Mouse (Mus musculus) adrenal gland, postnatal 36 days (tissue): ENCODE results near the gene Klk1b9. TPM values are rescaled to one million over a fixed set of nuclear protein-coding genes. Genes with fewer than 3 reads are reported as not detected.

Source experiments
- total RNA-seq, 2 experiments: library from RNA; stranded (reverse); gene quantifications; 2 replicates each; pipeline ENCODE4 v1.2.3; 2021

The Klk1b9 gene
- total RNA-seq, 2 experiments from 2014 or later, result not detected

Other genes starting within 250 kb of the Klk1b9 start
- gene Klk12, start 207.2 kb upstream of the Klk1b9 start, total RNA-seq, result not detected
- gene Klk11, start 201.5 kb upstream of the Klk1b9 start, total RNA-seq, result not detected
- gene Klk10, start 195.0 kb upstream of the Klk1b9 start, total RNA-seq, result under 1 TPM; 0.23 to 0.33 TPM
- not detected for gene Klk9, start 184.2 kb upstream of the Klk1b9 start, total RNA-seq
- gene Klk8, start 178.5 kb upstream of the Klk1b9 start, total RNA-seq, result 1 to 10 TPM; 1.1 to 2.3 TPM
- not detected for gene Klk7, start 164.8 kb upstream of the Klk1b9 start, total RNA-seq
- not detected for gene Klk6, start 151.6 kb upstream of the Klk1b9 start, total RNA-seq
- gene Klk5, start 134.1 kb upstream of the Klk1b9 start, total RNA-seq, result not detected
- not detected for gene Klk4, start 94.9 kb upstream of the Klk1b9 start, total RNA-seq
- gene Klk15, start 42.3 kb upstream of the Klk1b9 start, total RNA-seq, result not detected
- not detected for gene Klk1b8, start 25.4 kb upstream of the Klk1b9 start, total RNA-seq
- gene Klk1b1, start 9.3 kb upstream of the Klk1b9 start, total RNA-seq, result not detected
- not detected for gene Klk1b11, start 19.8 kb downstream of the Klk1b9 start, total RNA-seq
- gene Klk1b26, start 36.1 kb downstream of the Klk1b9 start, total RNA-seq, result not detected
- not detected for gene Klk1b27, start 76.2 kb downstream of the Klk1b9 start, total RNA-seq
- gene Klk1b21, start 126.3 kb downstream of the Klk1b9 start, total RNA-seq, result not detected
- not detected for gene Klk1b22, start 136.6 kb downstream of the Klk1b9 start, total RNA-seq
- not detected for gene Klk1b16, start 160.7 kb downstream of the Klk1b9 start, total RNA-seq
- gene Klk1b24, start 212.2 kb downstream of the Klk1b9 start, total RNA-seq, result not detected
- not detected for gene Klk1b3, start 222.1 kb downstream of the Klk1b9 start, total RNA-seq
- not detected for gene Klk1b4, start 231.4 kb downstream of the Klk1b9 start, total RNA-seq
- gene Klk1b5, start 239.9 kb downstream of the Klk1b9 start, total RNA-seq, result not detected
- gene Klk1, start 249.3 kb downstream of the Klk1b9 start, total RNA-seq, result not detected